13 mouse cellular contexts compared by ENCODE assay signal in genomic region chrX:13206514-13206913, GRCm38 (mm10).
DNase-seq lines count a peak whose midpoint lies in the region; ATAC-seq and TF ChIP-seq lines count a peak whose summit lies in the region.
"Had no signal": no experiment of that assay in that cellular context is flagged by ENCODE, and none has a peak within 500 bp of the region (broad histone marks: within the 10 kb centered on the region; RNA-seq: fewer than 3 reads in every experiment).

No protein-coding gene starts in this region.

- 15% methylated on average over 7 of the region's 7 CpGs for WGBS in hindbrain, embryonic 10.5 days
- 14% methylated on average over 7 of the region's 7 CpGs for WGBS in hindbrain, embryonic 13.5 days

- no peaks in the 10 kb centered on the region for H3K36me3 ChIP-seq in hindbrain, embryonic 10.5 days
- H3K36me3 ChIP-seq in hindbrain, embryonic 13.5 days, result no peaks in the 10 kb centered on the region
- H3K36me3 ChIP-seq in testis, adult 2 months (ENCODE audit: control insufficient read depth, insufficient read depth, low read length), result no peaks in the 10 kb centered on the region
- H3K36me3 ChIP-seq: heart, embryonic 13.5 days; hindbrain, embryonic 15.5 days; neural tube, embryonic 13.5 days had no signal

- peak overlapping the region; percentile 16; the same call in 1 of the 2 replicates for H3K27ac ChIP-seq in hindbrain, embryonic 10.5 days
- no peak overlapping the region for H3K27ac ChIP-seq in hindbrain, embryonic 13.5 days
- H3K27ac ChIP-seq in testis, adult 2 months (ENCODE audit: control insufficient read depth, insufficient read depth, low read depth, low read length), result peak overlapping the region; percentile 21; the same call in 1 of the 2 replicates
- H3K27ac ChIP-seq in layer of hippocampus, adult 2 months, result no peak overlapping the region
- H3K27ac ChIP-seq: heart, embryonic 13.5 days; hindbrain, embryonic 15.5 days; neural tube, embryonic 13.5 days had no signal

- H3K4me3 ChIP-seq in hindbrain, embryonic 10.5 days, result no peak overlapping the region
- H3K4me3 ChIP-seq in hindbrain, embryonic 13.5 days, result no peak overlapping the region
- H3K4me3 ChIP-seq in testis, adult 2 months (ENCODE audit: control insufficient read depth, low read depth, low read length), result no peak overlapping the region
- no peak overlapping the region for H3K4me3 ChIP-seq in layer of hippocampus, adult 2 months
- H3K4me3 ChIP-seq: heart, embryonic 13.5 days; hindbrain, embryonic 15.5 days; neural tube, embryonic 13.5 days had no signal

- H3K9ac ChIP-seq in hindbrain, embryonic 13.5 days, result no peak overlapping the region
- H3K9ac ChIP-seq: heart, embryonic 13.5 days; hindbrain, embryonic 15.5 days; neural tube, embryonic 13.5 days had no signal

- H3K4me1 ChIP-seq in hindbrain, embryonic 10.5 days (replicated peaks), result peaks cover 6% of the 10 kb centered on the region; the same call in 1 of the 2 replicates
- 0 out of 2 replicates have a peak, but pooled peaks cover 5% of the 10 kb centered on the region for H3K4me1 ChIP-seq in hindbrain, embryonic 13.5 days (replicated peaks)
- peaks cover 6% of the 10 kb centered on the region for H3K4me1 ChIP-seq in testis, adult 2 months (ENCODE audit: control insufficient read depth, insufficient read depth, low read length)
- H3K4me1 ChIP-seq: heart, embryonic 13.5 days; neural tube, embryonic 13.5 days had no signal

- DNase-seq in cerebellum, postnatal 10 days, result peak; percentile 19 to 32
- DNase-seq in cerebellum, postnatal 4 days (ENCODE audit: low spot score in 2 of 2), result no peak
- peak; percentile 25 for DNase-seq in hindbrain, embryonic 10.5 days (ENCODE audit: low spot score)
- peak; percentile 27 for DNase-seq in lung, postnatal 14 days
- DNase-seq in lung, postnatal 36 days, result no peak
- DNase-seq in layer of hippocampus, adult 2 months (ENCODE audit: low spot score in 2 of 2), result no peak
- DNase-seq: thymus, adult 18-20 months had no signal

- no peak overlapping the region for H3K4me2 ChIP-seq in hindbrain, embryonic 13.5 days
- H3K4me2 ChIP-seq: heart, embryonic 13.5 days; hindbrain, embryonic 15.5 days; neural tube, embryonic 13.5 days had no signal

- peaks cover 23% of the 10 kb centered on the region for H3K27me3 ChIP-seq in hindbrain, embryonic 10.5 days (ENCODE audit: insufficient read depth, poor library complexity, severe bottlenecking)
- H3K27me3 ChIP-seq in hindbrain, embryonic 13.5 days, result peaks cover 17% of the 10 kb centered on the region; the same call in 1 of the 2 replicates
- no peaks in the 10 kb centered on the region for H3K27me3 ChIP-seq in testis, adult 2 months (ENCODE audit: control insufficient read depth, insufficient read depth, low read length)
- H3K27me3 ChIP-seq: hindbrain, embryonic 15.5 days; neural tube, embryonic 13.5 days had no signal

- H3K9me3 ChIP-seq in hindbrain, embryonic 10.5 days, result no peaks in the 10 kb centered on the region
- H3K9me3 ChIP-seq in hindbrain, embryonic 13.5 days, result no peaks in the 10 kb centered on the region
- H3K9me3 ChIP-seq: heart, embryonic 13.5 days; hindbrain, embryonic 15.5 days; neural tube, embryonic 13.5 days had no signal

- no peak for TF ChIP-seq CTCF in testis, adult 2 months (IDR thresholded peaks at IDR 0.05; ENCODE audit: control insufficient read depth, insufficient read depth, insufficient replicate concordance, low read depth, low read length)
- TF ChIP-seq CTCF in layer of hippocampus, adult 2 months (conservative IDR thresholded peaks at IDR 0.05), result no peak

- ATAC-seq in hindbrain, embryonic 13.5 days (ENCODE audit: low FRiP score), result no peak
- ATAC-seq: midbrain, embryonic 16.5 days had no signal

- TF ChIP-seq POLR2A in testis, adult 2 months (IDR thresholded peaks at IDR 0.05; ENCODE audit: control insufficient read depth, low read depth, low read length), result no peak

Comparison
In these comparisons a context has a peak if more than half of its experiments do, and no peak if none do; other contexts are left out.
1. DNase-seq: peak in cerebellum, postnatal 10 days (2 of 2), hindbrain, embryonic 10.5 days (single experiment) and lung, postnatal 14 days (single experiment); none in cerebellum, postnatal 4 days (0 of 2), lung, postnatal 36 days (single experiment) and layer of hippocampus, adult 2 months (0 of 2).
2. H3K27ac ChIP-seq: peak in hindbrain, embryonic 10.5 days (single experiment) and testis, adult 2 months (single experiment); none in hindbrain, embryonic 13.5 days (single experiment) and layer of hippocampus, adult 2 months (single experiment).